Mouse (Mus musculus) bone marrow macrophage, adult 2 months (primary cell): ENCODE results near the gene Nfkbie.

Experiments used
- CTCF ChIP-seq: IDR thresholded peaks from 2 replicates; pipeline ENCODE4 v1.5.1; 2012; ENCODE audit warnings: low read depth, mild to moderate bottlenecking, low read length, moderate library complexity
- POLR2A ChIP-seq: IDR thresholded peaks from 2 replicates; pipeline ENCODE4 v1.6.1; 2012; ENCODE audit warnings: mild to moderate bottlenecking, low read depth, low read length, borderline replicate concordance

DNA sequence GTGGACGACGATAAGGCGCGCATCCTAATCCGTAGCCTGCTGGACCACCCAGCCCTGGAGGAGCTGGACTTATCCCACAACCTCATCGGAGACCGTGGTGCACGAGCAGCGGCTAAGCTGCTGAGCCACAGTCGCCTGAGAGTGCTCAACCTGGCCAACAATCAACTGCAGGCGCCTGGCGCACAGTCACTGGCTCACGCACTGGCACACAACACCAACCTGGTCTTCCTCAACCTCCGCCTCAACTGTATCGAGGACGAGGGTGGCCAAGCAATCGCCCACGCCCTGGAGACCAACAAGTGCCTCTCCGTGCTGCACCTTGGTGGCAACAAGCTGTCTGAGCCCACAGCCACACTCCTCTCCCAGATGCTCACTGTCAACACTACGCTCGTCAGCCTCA lies 15.8 kb upstream of the Nfkbie start:
- TF ChIP-seq CTCF: no peak
- no peak for TF ChIP-seq POLR2A
